Mouse (Mus musculus) forebrain, postnatal 0 days (tissue): ENCODE measurements at regions not wholly inside any gene's neighbourhood (a gene's known extent, or its start where the extent isn't known, plus 50 kb on each side); places are given as distances from the start of the nearest gene placed in this dataset.

Experiments used
- ATAC-seq: fragments of 200-750 bp; cut with Nextera tagmentation; 2 replicates; pipeline ENCODE4 v1.8.0; 2017; ENCODE audit warnings: mild to moderate bottlenecking, moderate library complexity
- DNase-seq: peaks from one replicate; pipeline ENCODE4 v3.0.0-alpha.2; 2015
- H3K27ac ChIP-seq: fragments of 300-500 bp; sonication (generic); 2 replicates; pipeline ENCODE4 v1.5.1; 2014; ENCODE audit warnings: low read depth, mild to moderate bottlenecking, antibody characterized with exemption, low read length, moderate library complexity, mixed read lengths
- H3K27me3 ChIP-seq: fragments of 300-500 bp; sonication (generic); 2 replicates; pipeline ENCODE4 v1.6.1; 2014; ENCODE audit warnings: mild to moderate bottlenecking, low read length, mixed read lengths; ENCODE audit not compliant: insufficient read depth
- H3K36me3 ChIP-seq: fragments of 300-500 bp; sonication (generic); 2 replicates; pipeline ENCODE4 v1.6.1; 2014; ENCODE audit warnings: mild to moderate bottlenecking, moderate library complexity; ENCODE audit not compliant: insufficient read depth
- H3K4me1 ChIP-seq: fragments of 300-500 bp; sonication (generic); 2 replicates; pipeline ENCODE4 v1.6.1; 2014; ENCODE audit warnings: antibody characterized with exemption; ENCODE audit not compliant: insufficient read depth
- H3K4me2 ChIP-seq: fragments of 300-500 bp; sonication (generic); 2 replicates; pipeline ENCODE4 v1.6.1; 2014; ENCODE audit warnings: low read depth, mild to moderate bottlenecking, moderate library complexity
- H3K4me3 ChIP-seq: fragments of 300-500 bp; sonication (generic); 2 replicates; pipeline ENCODE4 v1.5.1; 2014; ENCODE audit warnings: low read depth, low read length, mixed read lengths
- H3K9ac ChIP-seq: fragments of 300-500 bp; sonication (generic); 2 replicates; pipeline ENCODE4 v1.6.1; 2014; ENCODE audit warnings: mild to moderate bottlenecking
- H3K9me3 ChIP-seq: fragments of 300-500 bp; sonication (generic); 2 replicates; pipeline ENCODE4 v1.6.1; 2016; ENCODE audit warnings: low read length
- CTCF ChIP-seq: sonication (generic); IDR thresholded peaks from 2 replicates; pipeline ENCODE4 v1.5.1; 2016; ENCODE audit warnings: antibody characterized with exemption, control low read depth, low read depth
- WGBS: fragments of 180-500 bp; shearing (Covaris S2); extraction: QIAGEN DNeasy Blood & Tissue Kit; methylation state at CpG from one replicate; pipeline ENCODE4 v1.1.7; 2014; 5-methylcytosine and 5-hydroxymethylcytosine counted together

GRCm38 (mm10) chr14:68022925-68023324 is 1271.2 kb downstream of the Synb start:
- Histone ChIP-seq H3K4me3 (no peak overlapping the region), H3K9me3 (no peaks in the 10 kb centered on the region), H3K27me3 (no peaks in the 10 kb centered on the region), H3K36me3 (no peaks in the 10 kb centered on the region), H3K4me1 (no peaks in the 10 kb centered on the region), H3K9ac (no peak overlapping the region), H3K4me2 (no peak overlapping the region), H3K27ac (no peak overlapping the region)
- DNase-seq (no peak), ATAC-seq (no peak)
- WGBS: 89% methylated on average over 10 of the region's 10 CpGs
- no peak for TF ChIP-seq CTCF

GRCm38 (mm10) chr14:68021240-68021639 is 1272.9 kb downstream of the Synb start:
- TF ChIP-seq CTCF: no peak

GRCm38 (mm10) chr14:68020769-68021168 is 1273.3 kb downstream of the Synb start:
- Histone ChIP-seq H3K4me1 (no peaks in the 10 kb centered on the region), H3K27me3 (no peaks in the 10 kb centered on the region), H3K9ac (no peak overlapping the region), H3K36me3 (no peaks in the 10 kb centered on the region), H3K4me2 (no peak overlapping the region), H3K9me3 (no peaks in the 10 kb centered on the region), H3K27ac (0 out of 2 replicates have a peak overlapping the region, but pooled peaks have one; percentile 48), H3K4me3 (no peak overlapping the region)
- 48% methylated on average over 6 of the region's 6 CpGs for WGBS
- peak; percentile 16 for DNase-seq
- TF ChIP-seq CTCF: no peak
- 0 out of 2 replicates have a peak, but pooled peaks have one; percentile 3 for ATAC-seq

More at GRCm38 (mm10) chr14:68021240-68021639, 1272.9 kb downstream of the Synb start:
- peak; percentile 48 for DNase-seq
- Histone ChIP-seq H3K4me3 (no peak overlapping the region), H3K27me3 (no peaks in the 10 kb centered on the region), H3K4me1 (no peaks in the 10 kb centered on the region), H3K36me3 (no peaks in the 10 kb centered on the region), H3K9ac (no peak overlapping the region), H3K9me3 (no peaks in the 10 kb centered on the region), H3K4me2 (no peak overlapping the region), H3K27ac (peak overlapping the region; percentile 48; the same call in 1 of the 2 replicates)
- 49% methylated on average over 7 of the region's 7 CpGs for WGBS
- no peak; the same call in 1 of the 2 replicates for ATAC-seq

- Histone ChIP-seq H3K9me3 (no peaks in the 10 kb centered on the region), H3K9ac (no peak overlapping the region), H3K27me3 (no peaks in the 10 kb centered on the region), H3K27ac (no peak overlapping the region), H3K4me1 (no peaks in the 10 kb centered on the region), H3K4me3 (no peak overlapping the region), H3K4me2 (no peak overlapping the region), H3K36me3 (no peaks in the 10 kb centered on the region)
- DNase-seq (no peak), ATAC-seq (no peak)
- TF ChIP-seq CTCF: no peak
Observed at GRCm38 (mm10) chr14:68018686-68019085, 1275.4 kb downstream of the Synb start.

GRCm38 (mm10) chr14:67996790-67997417 is 1297.2 kb downstream of the Synb start:
- no peak for DNase-seq
- H3K27ac ChIP-seq: no peak overlapping the region
- no peak overlapping the region for H3K4me3 ChIP-seq
- ATAC-seq: no peak
- WGBS: 88% methylated on average over 7 of the region's 7 CpGs
- no peaks in the 10 kb centered on the region for H3K27me3 ChIP-seq
- H3K36me3 ChIP-seq: no peaks in the 10 kb centered on the region
- H3K9ac ChIP-seq: no peak overlapping the region
- no peak for TF ChIP-seq CTCF
- H3K9me3 ChIP-seq: no peaks in the 10 kb centered on the region
- no peak overlapping the region for H3K4me2 ChIP-seq
- no peaks in the 10 kb centered on the region for H3K4me1 ChIP-seq

GRCm38 (mm10) chr14:67993611-67994051 is 1300.5 kb downstream of the Synb start:
- no peak for ATAC-seq
- DNase-seq: no peak
- Histone ChIP-seq H3K4me2 (peak overlapping the region; percentile 36), H3K27me3 (no peaks in the 10 kb centered on the region), H3K9me3 (no peaks in the 10 kb centered on the region), H3K27ac (no peak overlapping the region), H3K9ac (peak overlapping the region; percentile 25; the same call in 1 of the 2 replicates), H3K36me3 (no peaks in the 10 kb centered on the region), H3K4me1 (no peaks in the 10 kb centered on the region), H3K4me3 (0 out of 2 replicates have a peak overlapping the region, but pooled peaks have one; percentile 16)
- 46% methylated on average over 13 of the region's 13 CpGs for WGBS
- no peak for TF ChIP-seq CTCF

GRCm38 (mm10) chr14:67993142-67993541 is 1301.0 kb downstream of the Synb start:
- TF ChIP-seq CTCF: peak; percentile 92
- H3K27me3 ChIP-seq: no peaks in the 10 kb centered on the region
- peak overlapping the region; percentile 16; the same call in 1 of the 2 replicates for H3K4me3 ChIP-seq
- peak; percentile 88 for DNase-seq
- no peaks in the 10 kb centered on the region for H3K4me1 ChIP-seq
- no peak overlapping the region for H3K27ac ChIP-seq
- 13% methylated on average over 8 of the region's 8 CpGs for WGBS
- H3K9ac ChIP-seq: peak overlapping the region; percentile 25; the same call in 1 of the 2 replicates
- no peaks in the 10 kb centered on the region for H3K36me3 ChIP-seq
- H3K9me3 ChIP-seq: no peaks in the 10 kb centered on the region
- H3K4me2 ChIP-seq: peak overlapping the region; percentile 36
- peak; percentile 65 for ATAC-seq
